Mouse (Mus musculus) Patski (cell line): ENCODE results near the gene Zmat3. TPM values are rescaled to one million over a fixed set of nuclear protein-coding genes. Genes with fewer than 3 reads are reported as not detected.

Experiments
- ATAC-seq: fragments of 100-300 bp; one replicate; pipeline ENCODE4 v1.8.0; 2021
- CTCF ChIA-PET: fragments of 350-600 bp; sonication (Branson Sonifier 250); formaldehyde crosslinking; loops from one replicate; lab custom pipeline; 2022; ENCODE audit warnings: inconsistent platforms; lab: Charles Lee
- POLR2A ChIA-PET: fragments of 350-600 bp; sonication (Branson Sonifier 250); formaldehyde crosslinking; loops from one replicate; lab custom pipeline; 2022; ENCODE audit warnings: antibody characterized with exemption, inconsistent platforms; lab: Charles Lee
- DNase-seq: peaks from one replicate; pipeline ENCODE4 v3.0.0-alpha.2; 2011; ENCODE audit warnings: low read depth, low spot score
- H3K27me3 ChIP-seq: fragments of 371-371 bp; one replicate; pipeline ENCODE4 v1.5.1; 2021
- CTCF ChIP-seq: fragments of 100-300 bp; IDR thresholded peaks from one replicate; pipeline ENCODE4 v1.5.1; 2021
- in situ Hi-C: fragments of 300-500 bp; cut with MboI; formaldehyde crosslinking; loops from 3 replicates; pipeline ENCODE4 v1.11.1; 2018; ENCODE audit warnings: low pct_unique_long_range_greater_than_20kb, mixed read lengths
- polyA plus RNA-seq: library from polyadenylated mRNA; unstranded; gene quantifications from one replicate; pipeline ENCODE4 v1.2.3, GENCODE M21; 2021

Gene Zmat3
- polyA plus RNA-seq, 1 experiment from 2014 or later = 23.8 TPM

- peak; percentile 83 for TF ChIP-seq CTCF
- peak; percentile 60 for ATAC-seq
- ChIA-PET CTCF (interaction anchor here (1.0 to 3.7 kb wide), 14 partner anchors 12 to 129 kb away, joined by 3 to 20 read pairs (median 5); partner anchors contain the start of genes Pik3ca and Zmat3), POLR2A (interaction anchor here (0.8 kb wide), 1 partner anchor 71 kb away, joined by 4 read pairs; no protein-coding TSS in a partner anchor)
- no peaks in the 10 kb centered on the region for H3K27me3 ChIP-seq
- in situ Hi-C loops = no loop called here
- no peak for DNase-seq
These were observed 14.1 kb upstream of the Zmat3 start for GRCm38 (mm10) chr3:32379891-32380290.

DNA sequence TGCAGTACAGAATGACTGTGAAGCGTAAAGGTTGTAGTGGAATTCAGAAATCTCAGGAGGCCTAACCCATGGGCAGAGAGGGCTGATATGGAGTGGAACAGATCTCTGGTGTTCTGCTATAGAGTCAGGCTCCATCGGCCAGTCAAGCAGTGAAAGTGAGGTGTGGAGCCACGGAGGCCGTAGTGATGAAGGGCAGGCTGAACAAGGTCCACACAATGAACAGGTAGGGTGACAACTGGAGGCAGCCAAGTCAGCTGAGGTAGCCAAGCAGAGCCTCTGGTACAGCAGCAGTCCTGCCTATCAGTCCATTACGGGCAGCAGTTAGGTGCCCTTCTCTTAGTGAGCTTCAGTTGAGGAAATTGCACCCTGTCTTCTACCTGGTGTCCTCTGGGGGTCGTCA lies 7.4 kb upstream of the Zmat3 start:
- CTCF ChIA-PET = no interaction called here
- H3K27me3 ChIP-seq = no peaks in the 10 kb centered on the region
- POLR2A ChIA-PET = no interaction called here
- ATAC-seq (no peak), DNase-seq (no peak)
- in situ Hi-C loops = no loop called here
- TF ChIP-seq CTCF = no peak

- H3K27me3 ChIP-seq = no peaks in the 10 kb centered on the region
- DNase-seq = no peak
- ChIA-PET POLR2A (interaction anchor here (0.7 kb wide), 1 partner anchor 19 kb away, joined by 4 read pairs; no protein-coding TSS in a partner anchor), CTCF (interaction anchor here (1.0 kb wide), 1 partner anchor 13 kb away, joined by 3 read pairs; no protein-coding TSS in a partner anchor)
- in situ Hi-C loops = no loop called here
- no peak for TF ChIP-seq CTCF
- ATAC-seq = no peak
These were observed 6.7 kb upstream of the Zmat3 start for GRCm38 (mm10) chr3:32372470-32372869.

- in situ Hi-C loops = no loop called here
- no peak for ATAC-seq
- ChIA-PET CTCF (interaction anchor here (1.0 kb wide), 1 partner anchor 13 kb away, joined by 3 read pairs; no protein-coding TSS in a partner anchor), POLR2A (no interaction called here)
- TF ChIP-seq CTCF = no peak
- no peak for DNase-seq
- no peaks in the 10 kb centered on the region for H3K27me3 ChIP-seq
These were observed 6.1 kb upstream of the Zmat3 start for GRCm38 (mm10) chr3:32371957-32372356.

- in situ Hi-C loops = no loop called here
- no peaks in the 10 kb centered on the region for H3K27me3 ChIP-seq
- ChIA-PET POLR2A (interaction anchor here (3.7 kb wide), 1 partner anchor 30 kb away, joined by 17 read pairs; the partner anchor contains the start of gene Pik3ca), CTCF (interaction anchor here (0.9 to 1.3 kb wide), 4 partner anchors 12 to 35 kb away, joined by 3 to 6 read pairs (median 3); no protein-coding TSS in a partner anchor)
- ATAC-seq (no peak), DNase-seq (no peak)
- no peak for TF ChIP-seq CTCF
These were observed 1.7 kb upstream of the Zmat3 start for GRCm38 (mm10) chr3:32367516-32367915.

GRCm38 (mm10) chr3:32366246-32366734 lies 476 bp upstream of the Zmat3 start:
- TF ChIP-seq CTCF = no peak
- H3K27me3 ChIP-seq = no peaks in the 10 kb centered on the region
- in situ Hi-C loops = no loop called here
- ATAC-seq (no peak), DNase-seq (no peak)
- ChIA-PET POLR2A (interaction anchor here (0.6 to 3.7 kb wide), 5 partner anchors 13 to 1724 kb away, joined by 3 to 17 read pairs (median 5); partner anchors contain the start of gene Pik3ca), CTCF (interaction anchor here (1.2 to 3.2 kb wide), 6 partner anchors 13 to 36 kb away, joined by 3 to 11 read pairs (median 4); no protein-coding TSS in a partner anchor)

GRCm38 (mm10) chr3:32364841-32365545 lies 821 bp downstream of the Zmat3 start:
- no peak for TF ChIP-seq CTCF
- ChIA-PET CTCF (interaction anchor here (0.6 to 3.2 kb wide), 3 partner anchors 15 to 31 kb away, joined by 3 to 11 read pairs (median 11); no protein-coding TSS in a partner anchor), POLR2A (interaction anchor here (0.6 to 3.7 kb wide), 4 partner anchors 16 to 44 kb away, joined by 3 to 17 read pairs (median 5); partner anchors contain the start of gene Pik3ca)
- peak; percentile 30 for DNase-seq
- peak; percentile 56 for ATAC-seq
- in situ Hi-C loops = no loop called here
- H3K27me3 ChIP-seq = no peaks in the 10 kb centered on the region

DNA sequence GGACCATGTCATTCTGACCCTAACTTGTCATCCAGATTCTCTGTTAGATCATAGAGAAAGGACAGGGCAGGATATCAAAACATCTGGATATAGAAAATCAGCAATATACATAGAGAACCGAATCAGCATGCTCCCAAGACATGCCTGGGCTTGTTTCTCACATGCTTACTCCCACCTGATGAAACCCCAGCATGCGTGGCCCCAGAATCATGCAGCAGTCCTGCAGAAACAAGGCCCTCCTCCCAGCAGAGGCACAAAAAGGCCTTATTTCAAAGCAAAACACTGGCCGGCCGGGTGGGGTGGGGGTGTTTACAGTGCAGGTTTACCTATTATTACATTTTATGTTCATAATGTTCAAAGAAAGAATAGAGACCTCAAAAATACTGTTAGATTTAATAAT lies 1.6 kb downstream of the Zmat3 start:
- H3K27me3 ChIP-seq = no peaks in the 10 kb centered on the region
- no peak for DNase-seq
- in situ Hi-C loops = no loop called here
- ChIA-PET POLR2A (interaction anchor here (1.7 to 3.7 kb wide), 2 partner anchors 34 to 36 kb away, joined by 5 to 17 read pairs; partner anchors contain the start of gene Pik3ca), CTCF (interaction anchor here (1.0 to 3.2 kb wide), 3 partner anchors 16 to 60 kb away, joined by 3 to 11 read pairs (median 11); no protein-coding TSS in a partner anchor)
- no peak for TF ChIP-seq CTCF
- ATAC-seq = no peak

DNA sequence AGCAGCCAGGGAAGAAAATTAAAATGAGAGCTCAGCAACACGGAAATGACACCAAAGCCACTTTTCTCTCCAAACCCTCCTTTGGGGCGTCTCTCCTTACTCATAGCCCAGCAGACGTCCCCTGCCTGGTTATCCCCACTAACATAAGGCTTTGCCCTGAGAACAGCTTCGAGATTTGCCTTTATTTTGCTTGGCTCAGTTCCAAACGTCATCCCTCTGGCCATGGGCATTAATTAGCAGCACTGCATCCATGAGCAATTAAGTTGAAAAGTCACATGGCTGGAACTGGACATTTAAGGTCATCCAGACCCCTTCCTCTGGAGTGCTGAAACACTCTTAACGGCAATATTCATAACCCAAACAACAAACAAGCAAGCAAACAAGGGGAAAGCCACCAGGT lies 4.6 kb downstream of the Zmat3 start:
- CTCF ChIA-PET = interaction anchor here (1.2 to 3.1 kb wide), 3 partner anchors 12 to 28 kb away, joined by 4 to 13 read pairs (median 13); no protein-coding TSS in a partner anchor
- POLR2A ChIA-PET = interaction anchor here (0.9 kb wide), 1 partner anchor 10 kb away, joined by 3 read pairs; no protein-coding TSS in a partner anchor
- in situ Hi-C loops = no loop called here
- DNase-seq (peak; percentile 58), ATAC-seq (no peak)
- no peaks in the 10 kb centered on the region for H3K27me3 ChIP-seq
- TF ChIP-seq CTCF = no peak

DNA sequence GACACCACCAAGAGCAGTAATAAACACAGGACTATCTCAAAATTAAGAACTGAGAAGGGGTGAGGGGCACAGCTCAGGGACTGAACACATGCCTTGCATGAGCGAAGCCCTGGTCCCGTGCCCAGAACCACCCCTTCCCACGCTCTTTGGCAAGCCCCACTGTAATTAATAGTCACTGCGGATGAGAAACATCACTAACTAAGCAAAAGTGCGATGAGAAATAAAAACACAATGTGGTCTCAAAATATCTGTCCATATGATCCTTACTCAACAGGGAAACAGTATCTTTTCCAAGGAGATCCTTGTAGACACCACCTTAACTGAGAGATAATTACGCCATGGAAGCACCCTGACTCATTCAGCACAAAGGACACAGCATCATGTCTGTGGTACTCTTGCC lies 17.9 kb downstream of the Zmat3 start:
- TF ChIP-seq CTCF = no peak
- in situ Hi-C loops = loop anchor here (5.0 kb wide), 2 partner anchors 89 to 159 kb away; no protein-coding TSS in a partner anchor
- ATAC-seq = peak; percentile 14
- ChIA-PET POLR2A (no interaction called here), CTCF (interaction anchor here (1.1 to 1.2 kb wide), 2 partner anchors 11 to 14 kb away, joined by 3 to 5 read pairs; no protein-coding TSS in a partner anchor)
- H3K27me3 ChIP-seq = no peaks in the 10 kb centered on the region
- peak; percentile 64 for DNase-seq
